Mouse (Mus musculus) left cerebral cortex, postnatal 14 days (tissue): ENCODE measurements around the gene Sult2a1. TPM values are rescaled to one million over a fixed set of nuclear protein-coding genes. Genes with fewer than 3 reads are reported as not detected.
"Not testable (repeated sequence)": the region's sequence is repeated elsewhere in the genome, so short reads cannot be mapped to it uniquely, and the experiment has no call there.

Experiments used
- DNase-seq, 2 experiments: peaks; one replicate each; pipeline ENCODE4 v3.0.0; 2021 to 2022; ENCODE audit warnings: low spot score in 2 of 2, mixed read lengths in 1 of 2
- intact Hi-C: fragments of 180-260 bp; cut with DNase I; formaldehyde crosslinking; loops from one replicate; pipeline ENCODE4 v1.15.1; 2025
- long read RNA-seq, 2 experiments: library from polyadenylated mRNA; stranded (forward); transcript quantifications; one replicate each; pipeline ENCODE4 v2.0.0; 2021
- total RNA-seq, 2 experiments: library from RNA; stranded (reverse); gene quantifications; 2 replicates each; pipeline ENCODE4 v1.2.3; 2021

Sult2a1 gene
- not detected for total RNA-seq
- long read RNA-seq, experiment 1: 0 reads
- long read RNA-seq, experiment 2: 0 reads

DNA sequence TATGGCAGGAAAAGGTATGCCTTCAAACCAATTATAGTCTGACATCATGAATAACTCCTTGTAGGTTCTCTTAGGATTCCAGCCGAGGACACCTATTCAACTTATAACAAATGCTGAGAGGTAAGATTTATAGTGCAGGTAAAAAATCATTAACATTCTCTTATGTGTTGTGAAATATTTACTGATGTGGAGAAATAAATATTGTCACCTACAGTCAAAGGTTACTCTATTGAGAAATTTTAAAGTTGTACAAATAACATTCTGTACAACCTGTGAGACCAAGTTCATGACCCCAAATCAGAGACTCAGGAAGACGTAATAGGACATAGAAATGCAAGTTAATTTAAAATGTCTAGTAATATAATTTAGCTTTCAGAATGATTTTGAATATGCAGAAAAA, at the start of gene Sult2a1:
TSS of gene Sult2a1 (minus strand) at position 101 of the 400 bp plus-strand sequence.
- DNase-seq, intact Hi-C loops: not testable (repeated sequence)

DNA sequence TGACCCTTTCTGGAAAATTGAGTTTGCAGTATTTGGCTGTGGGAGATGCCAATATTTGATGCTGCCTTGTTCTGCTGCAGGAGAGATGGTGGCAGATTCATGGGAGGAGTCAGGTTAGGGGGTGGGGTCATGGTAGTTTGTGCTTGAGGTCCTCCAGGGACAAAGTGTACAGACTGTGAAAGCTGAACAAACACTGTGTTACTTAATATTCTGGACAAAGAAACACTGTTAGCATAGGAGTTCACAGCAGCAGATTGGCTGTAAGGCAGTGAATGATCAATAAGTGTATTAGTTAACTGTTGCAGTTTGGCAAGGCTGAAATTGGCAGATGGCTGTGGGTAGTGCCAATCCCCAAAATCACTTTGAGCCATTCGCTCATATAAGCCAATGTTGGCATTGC, 23.3 kb downstream of the Sult2a1 start:
- no peak for DNase-seq

More for the DNA sequence above, 23.3 kb downstream of the Sult2a1 start:
- intact Hi-C loops: no loop called here

Other genes starting within 250 kb of the Sult2a1 start
- not detected for gene Sult2a5, start 213.4 kb downstream of the Sult2a1 start, total RNA-seq
- gene Sult2a2, start 103.9 kb downstream of the Sult2a1 start, total RNA-seq: not detected
- gene Sult2a4, start 152.2 kb upstream of the Sult2a1 start, total RNA-seq: not detected